Mouse (Mus musculus) lung, postnatal 10 days (tissue): ENCODE data around the gene Jag2.

Source experiments
- DNase-seq: peaks from one replicate; pipeline ENCODE4 v3.0.0; 2021

The Jag2 gene

GRCm38 (mm10) chr12:112898351-112898750 lies 31.2 kb downstream of the Jag2 start:
- DNase-seq = no peak

GRCm38 (mm10) chr12:112897522-112898212 lies 31.9 kb downstream of the Jag2 start:
- peak; percentile 76 for DNase-seq

- DNase-seq = peak; percentile 56
Observed at GRCm38 (mm10) chr12:112894969-112895368, 34.6 kb downstream of the Jag2 start.

- no peak for DNase-seq
Observed at GRCm38 (mm10) chr12:112894303-112894884, 35.2 kb downstream of the Jag2 start.

- no peak for DNase-seq
Observed at GRCm38 (mm10) chr12:112885465-112885864, 44.1 kb downstream of the Jag2 start.

- no peak for DNase-seq
Observed at GRCm38 (mm10) chr12:112881301-112881815, 48.2 kb downstream of the Jag2 start.

GRCm38 (mm10) chr12:112880661-112881060 lies 48.9 kb downstream of the Jag2 start:
- DNase-seq = no peak

- DNase-seq = no peak
Observed at GRCm38 (mm10) chr12:112879731-112880130, 49.8 kb downstream of the Jag2 start.

- peak; percentile 66 for DNase-seq
Observed at GRCm38 (mm10) chr12:112877607-112878020, 52.0 kb downstream of the Jag2 start.

- no peak for DNase-seq
Observed at GRCm38 (mm10) chr12:112877073-112877576, 52.5 kb downstream of the Jag2 start.

GRCm38 (mm10) chr12:112876332-112877072 lies 53.1 kb downstream of the Jag2 start:
- peak; percentile 87 for DNase-seq

- peak; percentile 96 for DNase-seq
Observed at GRCm38 (mm10) chr12:112875225-112876013, 54.2 kb downstream of the Jag2 start.

GRCm38 (mm10) chr12:112874199-112874598 lies 55.4 kb downstream of the Jag2 start:
- no peak for DNase-seq

GRCm38 (mm10) chr12:112873452-112874190 lies 56.0 kb downstream of the Jag2 start:
- peak; percentile 85 for DNase-seq

GRCm38 (mm10) chr12:112872991-112873390 lies 56.6 kb downstream of the Jag2 start:
- no peak for DNase-seq

- no peak for DNase-seq
Observed at GRCm38 (mm10) chr12:112871272-112871671, 58.3 kb downstream of the Jag2 start.

- no peak for DNase-seq
Observed at GRCm38 (mm10) chr12:112870775-112871174, 58.8 kb downstream of the Jag2 start.

- no peak for DNase-seq
Observed at GRCm38 (mm10) chr12:112869783-112870204, 59.8 kb downstream of the Jag2 start.

- DNase-seq = no peak
Observed at GRCm38 (mm10) chr12:112868178-112869087, 61.1 kb downstream of the Jag2 start, which contains the start of gene Gpr132. Gpr132 (minus strand) TSS chr12:112868228.

GRCm38 (mm10) chr12:112867106-112867674 lies 62.4 kb downstream of the Jag2 start:
- DNase-seq = no peak
